Mouse (Mus musculus) Patski (cell line): ENCODE data around the gene Tcf15. TPM values are rescaled to one million over a fixed set of nuclear protein-coding genes. Genes with fewer than 3 reads are reported as not detected.
A peak's percentile ranks its signal among the peaks of the same experiment; 100 is the strongest.

ENCODE experiments used
- ATAC-seq: fragments of 100-300 bp; one replicate; pipeline ENCODE4 v1.8.0; 2021
- CTCF ChIA-PET: fragments of 350-600 bp; sonication (Branson Sonifier 250); formaldehyde crosslinking; loops from one replicate; lab custom pipeline; 2022; ENCODE audit warnings: inconsistent platforms; lab: Charles Lee
- POLR2A ChIA-PET: fragments of 350-600 bp; sonication (Branson Sonifier 250); formaldehyde crosslinking; loops from one replicate; lab custom pipeline; 2022; ENCODE audit warnings: antibody characterized with exemption, inconsistent platforms; lab: Charles Lee
- DNase-seq: peaks from one replicate; pipeline ENCODE4 v3.0.0-alpha.2; 2011; ENCODE audit warnings: low read depth, low spot score
- H3K27me3 ChIP-seq: fragments of 371-371 bp; one replicate; pipeline ENCODE4 v1.5.1; 2021
- CTCF ChIP-seq: fragments of 100-300 bp; IDR thresholded peaks from one replicate; pipeline ENCODE4 v1.5.1; 2021
- in situ Hi-C: fragments of 300-500 bp; cut with MboI; formaldehyde crosslinking; loops from 3 replicates; pipeline ENCODE4 v1.11.1; 2018; ENCODE audit warnings: low pct_unique_long_range_greater_than_20kb, mixed read lengths
- polyA plus RNA-seq: library from polyadenylated mRNA; unstranded; gene quantifications from one replicate; pipeline ENCODE4 v1.2.3, GENCODE M21; 2021

The Tcf15 gene
- polyA plus RNA-seq, 1 experiment from 2014 or later, result not detected

- no peak for ATAC-seq
- CTCF ChIA-PET, result no interaction called here
- DNase-seq, result no peak
- in situ Hi-C loops, result loop anchor here (10.0 kb wide), 2 partner anchors 105 to 315 kb away; partner anchors contain the start of gene Scrt2
- peaks cover 4% of the 10 kb centered on the region for H3K27me3 ChIP-seq
- POLR2A ChIA-PET, result no interaction called here
- TF ChIP-seq CTCF, result no peak
Measured at GRCm38 (mm10) chr2:152189640-152190039, 46.3 kb downstream of the Tcf15 start.

GRCm38 (mm10) chr2:152190161-152190560 lies 46.8 kb downstream of the Tcf15 start:
- POLR2A ChIA-PET, result no interaction called here
- ATAC-seq (no peak), DNase-seq (no peak)
- in situ Hi-C loops, result loop anchor here (10.0 kb wide), 2 partner anchors 105 to 315 kb away; partner anchors contain the start of gene Scrt2
- TF ChIP-seq CTCF, result no peak
- peaks cover 4% of the 10 kb centered on the region for H3K27me3 ChIP-seq
- CTCF ChIA-PET, result no interaction called here

GRCm38 (mm10) chr2:152192591-152193345 lies 49.4 kb downstream of the Tcf15 start:
- H3K27me3 ChIP-seq, result peaks cover 4% of the 10 kb centered on the region
- ATAC-seq (no peak), DNase-seq (no peak)
- CTCF ChIA-PET, result interaction anchor here (2.7 kb wide), 1 partner anchor 104 kb away, joined by 6 read pairs; no protein-coding TSS in a partner anchor
- in situ Hi-C loops, result loop anchor here (10.0 kb wide), 2 partner anchors 108 to 318 kb away; partner anchors contain the start of gene Scrt2
- POLR2A ChIA-PET, result no interaction called here
- no peak for TF ChIP-seq CTCF

GRCm38 (mm10) chr2:152193346-152193710 lies 50.0 kb downstream of the Tcf15 start:
- ATAC-seq (no peak), DNase-seq (no peak)
- in situ Hi-C loops, result loop anchor here (10.0 kb wide), 2 partner anchors 109 to 319 kb away; partner anchors contain the start of gene Scrt2
- ChIA-PET POLR2A (no interaction called here), CTCF (interaction anchor here (1.0 to 2.7 kb wide), 2 partner anchors 81 to 104 kb away, joined by 4 to 6 read pairs; no protein-coding TSS in a partner anchor)
- TF ChIP-seq CTCF, result no peak
- H3K27me3 ChIP-seq, result peaks cover 4% of the 10 kb centered on the region

- peaks cover 4% of the 10 kb centered on the region for H3K27me3 ChIP-seq
- in situ Hi-C loops, result loop anchor here (10.0 kb wide), 2 partner anchors 110 to 320 kb away; partner anchors contain the start of gene Scrt2
Measured at GRCm38 (mm10) chr2:152194586-152194985, 51.2 kb downstream of the Tcf15 start.

GRCm38 (mm10) chr2:152196896-152197295 lies 53.5 kb downstream of the Tcf15 start:
- POLR2A ChIA-PET, result no interaction called here
- in situ Hi-C loops, result loop anchor here (5.0 to 10.0 kb wide), 4 partner anchors 80 to 322 kb away; partner anchors contain the start of gene Scrt2
- ATAC-seq, result no peak

More at GRCm38 (mm10) chr2:152194586-152194985, 51.2 kb downstream of the Tcf15 start:
- CTCF ChIA-PET, result no interaction called here
- POLR2A ChIA-PET, result no interaction called here
- TF ChIP-seq CTCF, result no peak
- ATAC-seq, result no peak
- no peak for DNase-seq

GRCm38 (mm10) chr2:152197301-152197712 lies 53.9 kb downstream of the Tcf15 start:
- CTCF ChIA-PET, result interaction anchor here (0.7 to 2.0 kb wide), 4 partner anchors 88 to 177 kb away, joined by 3 to 9 read pairs (median 4); no protein-coding TSS in a partner anchor
- ATAC-seq (peak; percentile 67), DNase-seq (peak; percentile 30)
- H3K27me3 ChIP-seq, result no peaks in the 10 kb centered on the region
- in situ Hi-C loops, result loop anchor here (5.0 to 10.0 kb wide), 4 partner anchors 80 to 323 kb away; partner anchors contain the start of gene Scrt2
- TF ChIP-seq CTCF, result peak; percentile 86
- POLR2A ChIA-PET, result no interaction called here

More at GRCm38 (mm10) chr2:152196896-152197295, 53.5 kb downstream of the Tcf15 start:
- CTCF ChIA-PET, result interaction anchor here (0.7 to 2.0 kb wide), 5 partner anchors 85 to 129 kb away, joined by 3 to 9 read pairs (median 3); no protein-coding TSS in a partner anchor
- DNase-seq, result no peak
- no peaks in the 10 kb centered on the region for H3K27me3 ChIP-seq
- no peak for TF ChIP-seq CTCF

Other genes starting within 250 kb of the Tcf15 start
- 44.3 TPM for gene Angpt4, start 232.4 kb upstream of the Tcf15 start, polyA plus RNA-seq
- gene Fam110a, start 163.3 kb upstream of the Tcf15 start, polyA plus RNA-seq, result 34.6 TPM
- gene Slc52a3, start 147.1 kb upstream of the Tcf15 start, polyA plus RNA-seq, result 0.03 TPM
- gene Scrt2, start 62.0 kb upstream of the Tcf15 start, polyA plus RNA-seq, result not detected
- 72.3 TPM for gene Srxn1, start 38.0 kb upstream of the Tcf15 start, polyA plus RNA-seq
- gene Csnk2a1, start 83.3 kb downstream of the Tcf15 start, polyA plus RNA-seq, result 97.9 TPM
- 71.4 TPM for gene Tbc1d20, start 150.3 kb downstream of the Tcf15 start, polyA plus RNA-seq
- 101 TPM for gene Rbck1, start 189.1 kb downstream of the Tcf15 start, polyA plus RNA-seq
- 19.6 TPM for gene Trib3, start 200.5 kb downstream of the Tcf15 start, polyA plus RNA-seq
- gene Nrsn2, start 233.1 kb downstream of the Tcf15 start, polyA plus RNA-seq, result not detected